ENCODE assay signal across 26 mouse cellular contexts in the genomic region with DNA sequence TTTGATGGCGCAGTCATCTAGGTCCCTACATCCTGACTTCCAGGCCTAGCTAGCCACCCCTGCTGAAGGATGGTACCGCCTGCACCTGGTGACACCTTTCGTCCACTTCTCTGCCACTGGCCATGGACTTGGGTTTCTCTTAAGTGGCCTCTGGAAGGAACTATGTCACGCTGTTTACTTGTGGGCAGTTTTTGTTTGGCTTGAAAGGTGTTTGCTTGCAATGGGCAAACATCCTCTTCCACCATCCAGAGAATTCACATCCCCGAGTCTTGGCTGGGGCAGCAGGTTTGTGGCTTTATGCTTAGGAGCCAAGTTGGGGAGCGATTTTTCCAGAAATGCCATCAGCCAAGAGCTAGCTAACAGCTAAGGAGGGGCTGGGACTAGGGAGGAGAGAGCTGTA. TPM values are rescaled to one million over a fixed set of nuclear protein-coding genes. Genes with fewer than 3 reads are reported as not detected.
DNase-seq lines count a peak whose midpoint lies in the region; ATAC-seq lines count a peak whose summit lies in the region.
"Had no signal": no experiment of that assay in that cellular context is flagged by ENCODE, and none has a peak within 500 bp of the region (broad histone marks: within the 10 kb centered on the region; RNA-seq: fewer than 3 reads in every experiment).

No protein-coding gene starts in this region.

- ATAC-seq in limb, embryonic 13.5 days (ENCODE audit: low FRiP score, low read depth), result no peak
- ATAC-seq: CD4-positive, CD25-positive, alpha-beta regulatory T cell, adult 4 months; forebrain, embryonic 16.5 days had no signal

- 90% methylated on average over 6 of the region's 6 CpGs for WGBS in limb, embryonic 13.5 days
- 89% methylated on average over 6 of the region's 6 CpGs for WGBS in limb, embryonic 10.5 days

- no peaks in the 10 kb centered on the region for H3K9me3 ChIP-seq in limb, embryonic 13.5 days
- H3K9me3 ChIP-seq in limb, embryonic 10.5 days (replicated peaks), result no peaks in the 10 kb centered on the region
- H3K9me3 ChIP-seq: forebrain, embryonic 10.5 days; megakaryocyte, embryonic 14.5 days; neural tube, embryonic 12.5 days had no signal

- H3K27me3 ChIP-seq in limb, embryonic 13.5 days, result 0 out of 2 replicates have a peak, but pooled peaks cover under 1% of the 10 kb centered on the region
- H3K27me3 ChIP-seq in limb, embryonic 10.5 days (ENCODE audit: low read depth, poor library complexity, severe bottlenecking), result no peaks in the 10 kb centered on the region
- H3K27me3 ChIP-seq: neural tube, embryonic 12.5 days had no signal

- no peak overlapping the region for H3K4me3 ChIP-seq in limb, embryonic 13.5 days
- H3K4me3 ChIP-seq in limb, embryonic 10.5 days, result no peak overlapping the region
- H3K4me3 ChIP-seq: forebrain, embryonic 10.5 days; left cerebral cortex, adult 2 months; megakaryocyte, embryonic 14.5 days; neural tube, embryonic 12.5 days had no signal

- peak overlapping the region; percentile 63; the same call in 1 of the 2 replicates for H3K27ac ChIP-seq in limb, embryonic 13.5 days
- no peak overlapping the region for H3K27ac ChIP-seq in limb, embryonic 10.5 days
- H3K27ac ChIP-seq: forebrain, embryonic 10.5 days; left cerebral cortex, adult 2 months; liver, embryonic 14.5 days; neural tube, embryonic 12.5 days had no signal

- no peak overlapping the region for H3K9ac ChIP-seq in limb, embryonic 13.5 days
- H3K9ac ChIP-seq: liver, embryonic 14.5 days; neural tube, embryonic 12.5 days had no signal

- peak overlapping the region; percentile 65; the same call in 1 of the 2 replicates for H3K4me2 ChIP-seq in limb, embryonic 13.5 days (replicated peaks)
- H3K4me2 ChIP-seq: neural tube, embryonic 12.5 days had no signal

- H3K4me1 ChIP-seq in limb, embryonic 13.5 days, result peaks cover 37% of the 10 kb centered on the region
- H3K4me1 ChIP-seq in limb, embryonic 10.5 days, result peaks cover 9% of the 10 kb centered on the region

- peak; percentile 47 for DNase-seq in gastrocnemius, postnatal 25 days
- DNase-seq in gastrocnemius, adult 18-20 months (ENCODE audit: low spot score), result no peak
- no peak for DNase-seq in limb, embryonic 10.5 days (ENCODE audit: low spot score)
- DNase-seq in testis, postnatal 10 days (ENCODE audit: low spot score), result peak; percentile 32
- DNase-seq in testis, postnatal 14 days (ENCODE audit: low spot score), result no peak
- DNase-seq in retina, embryonic 14.5 days (ENCODE audit: low spot score), result no peak
- DNase-seq: cerebellum, adult 8-10 months; cerebellum, postnatal 36 days; heart, postnatal 4 days; kidney, adult 18-20 months; left cerebral cortex, postnatal 4 days; midbrain, embryonic 14.5 days had no signal

- no peaks in the 10 kb centered on the region for H3K36me3 ChIP-seq in limb, embryonic 13.5 days
- H3K36me3 ChIP-seq in limb, embryonic 10.5 days, result no peaks in the 10 kb centered on the region
- H3K36me3 ChIP-seq: forebrain, embryonic 10.5 days; neural tube, embryonic 12.5 days had no signal

RNA-seq across cellular contexts. Expression of a gene that starts 1.8 kb away (rescaled TPM):
- total RNA-seq in gastrocnemius, postnatal 25 days (2021), result 1 to 10 TPM; 1.3 to 1.6 TPM
- total RNA-seq in gastrocnemius, adult 18-20 months (2021), result under 1 TPM; 0.62 to 0.71 TPM
- 5.4 and 6.1 TPM in 2 replicates for polyA plus RNA-seq in limb, embryonic 13.5 days (2015; fragmentation: Nextera tagmentation; extraction: Ambion mirVana)
- polyA plus RNA-seq in limb, embryonic 10.5 days (2016; fragmentation: Nextera tagmentation; extraction: Ambion mirVana), result 0.40 and 0.65 TPM in 2 replicates

RNA-seq across cellular contexts. Expression of a gene that starts 36.5 kb away (rescaled TPM):
- total RNA-seq in gastrocnemius, postnatal 25 days (2021), result not detected
- total RNA-seq in gastrocnemius, adult 18-20 months (2021), result not detected
- not detected in 2 replicates for polyA plus RNA-seq in limb, embryonic 13.5 days (2015; fragmentation: Nextera tagmentation; extraction: Ambion mirVana)
- polyA plus RNA-seq in limb, embryonic 10.5 days (2016; fragmentation: Nextera tagmentation; extraction: Ambion mirVana), result not detected in 2 replicates
- total RNA-seq: heart, adult 8-10 months; heart, postnatal 4 days; layer of hippocampus, postnatal 10 days; left cerebral cortex, adult 2 months; left cerebral cortex, postnatal 4 days had no signal
- polyA plus RNA-seq: brain, embryonic 14.5 days; CD4-positive, CD25-positive, alpha-beta regulatory T cell, adult 4 months; forebrain, embryonic 10.5 days; forebrain, embryonic 16.5 days; kidney, embryonic 16.5 days; lung, embryonic 16.5 days; midbrain, embryonic 14.5 days; neural tube, embryonic 12.5 days; small intestine, adult 2 months had no signal

RNA-seq across cellular contexts. Expression of a gene that starts 44.3 kb away (rescaled TPM):
- total RNA-seq in gastrocnemius, postnatal 25 days (2021), result 10 to 100 TPM in 1 of 2 experiments, 1 to 10 TPM in 1; 8.9 to 10.0 TPM
- total RNA-seq in gastrocnemius, adult 18-20 months (2021), result 10 to 100 TPM; 15.9 to 16.6 TPM
- 15.2 and 16.0 TPM in 2 replicates for polyA plus RNA-seq in limb, embryonic 13.5 days (2015; fragmentation: Nextera tagmentation; extraction: Ambion mirVana)
- 11.5 and 12.5 TPM in 2 replicates for polyA plus RNA-seq in limb, embryonic 10.5 days (2016; fragmentation: Nextera tagmentation; extraction: Ambion mirVana)
- polyA plus RNA-seq: CD4-positive, CD25-positive, alpha-beta regulatory T cell, adult 4 months had no signal

RNA-seq across cellular contexts. Expression of a gene that starts 54.4 kb away (rescaled TPM):
- 1 to 10 TPM; 1.9 to 2.0 TPM for total RNA-seq in gastrocnemius, postnatal 25 days (2021)
- 1 to 10 TPM in 1 of 2 experiments, under 1 TPM in 1; 0.64 to 1.8 TPM for total RNA-seq in gastrocnemius, adult 18-20 months (2021)
- 0.18 and 0.33 TPM in 2 replicates for polyA plus RNA-seq in limb, embryonic 13.5 days (2015; fragmentation: Nextera tagmentation; extraction: Ambion mirVana)
- 0.16 TPM in 1 of 2 replicates, not detected in the other for polyA plus RNA-seq in limb, embryonic 10.5 days (2016; fragmentation: Nextera tagmentation; extraction: Ambion mirVana)
- polyA plus RNA-seq: CD4-positive, CD25-positive, alpha-beta regulatory T cell, adult 4 months had no signal

Comparison
In these comparisons a context has a peak if more than half of its experiments do, and no peak if none do; other contexts are left out.
1. DNase-seq: peak in gastrocnemius, postnatal 25 days (single experiment) and testis, postnatal 10 days (single experiment); none in gastrocnemius, adult 18-20 months (single experiment), limb, embryonic 10.5 days (single experiment), testis, postnatal 14 days (single experiment) and retina, embryonic 14.5 days (single experiment).